ENCODE assay signal across 10 mouse cellular contexts in genomic region chr5:142650390-142650789, GRCm38 (mm10). TPM values are rescaled to one million over a fixed set of nuclear protein-coding genes. Genes with fewer than 3 reads are reported as not detected.
A peak's percentile ranks its signal among the peaks of the same experiment; 100 is the strongest.
DNase-seq lines count a peak whose midpoint lies in the region; ATAC-seq lines count a peak whose summit lies in the region.
"Had no signal": no experiment of that assay in that cellular context is flagged by ENCODE, and none has a peak within 500 bp of the region (broad histone marks: within the 10 kb centered on the region; RNA-seq: fewer than 3 reads in every experiment).

No protein-coding gene starts in this region.

- H3K27ac ChIP-seq in midbrain, embryonic 14.5 days (replicated peaks; ENCODE audit: low read depth, low read length), result peak overlapping the region; percentile 41
- no peak overlapping the region for H3K27ac ChIP-seq in kidney, embryonic 16.5 days (ENCODE audit: low read length)

- H3K4me2 ChIP-seq in midbrain, embryonic 14.5 days (ENCODE audit: low read length), result no peak overlapping the region
- no peak overlapping the region for H3K4me2 ChIP-seq in kidney, embryonic 16.5 days (replicated peaks; ENCODE audit: low read depth, low read length)

- peaks cover 8% of the 10 kb centered on the region; the same call in 1 of the 2 replicates for H3K36me3 ChIP-seq in midbrain, embryonic 14.5 days (ENCODE audit: control insufficient read depth, insufficient read depth, low read length)
- peaks cover 5% of the 10 kb centered on the region; the same call in 1 of the 2 replicates for H3K36me3 ChIP-seq in kidney, embryonic 16.5 days (ENCODE audit: insufficient read depth, low read length)

- peaks cover 18% of the 10 kb centered on the region for H3K4me1 ChIP-seq in midbrain, embryonic 14.5 days (ENCODE audit: control insufficient read depth, insufficient read depth, low read length)
- no peaks in the 10 kb centered on the region for H3K4me1 ChIP-seq in kidney, embryonic 16.5 days (ENCODE audit: insufficient read depth, low read length)

- ATAC-seq in erythroblast, adult 5-6 weeks (replicated peaks; ENCODE audit: low FRiP score, poor library complexity, severe bottlenecking), result 0 out of 2 replicates have a peak, but pooled peaks have one; percentile 8
- no peak for ATAC-seq in midbrain, embryonic 14.5 days (ENCODE audit: low FRiP score, low TSS enrichment)
- ATAC-seq in kidney, embryonic 16.5 days (ENCODE audit: low FRiP score, low TSS enrichment), result no peak

- peak; percentile 13 for DNase-seq in lung, postnatal 10 days
- no peak for DNase-seq in lung, adult 18-20 months
- DNase-seq in liver, result peak; percentile 56
- DNase-seq in midbrain, embryonic 14.5 days, result peak; percentile 45
- no peak for DNase-seq in cerebellum, adult 18-20 months
- DNase-seq in testis, postnatal 10 days (ENCODE audit: low spot score), result no peak
- DNase-seq: layer of hippocampus, postnatal 36 days had no signal

- no peaks in the 10 kb centered on the region for H3K27me3 ChIP-seq in midbrain, embryonic 14.5 days (ENCODE audit: control insufficient read depth, insufficient read depth, low read length)
- no peaks in the 10 kb centered on the region for H3K27me3 ChIP-seq in kidney, embryonic 16.5 days (ENCODE audit: insufficient read depth, low read length)

- WGBS in midbrain, embryonic 14.5 days, result 13% methylated on average over 3 of the region's 3 CpGs
- 72% methylated on average over 3 of the region's 3 CpGs for WGBS in kidney, embryonic 16.5 days

- no peak overlapping the region for H3K9ac ChIP-seq in midbrain, embryonic 14.5 days (replicated peaks; ENCODE audit: low read length)
- H3K9ac ChIP-seq in kidney, embryonic 16.5 days (replicated peaks; ENCODE audit: low read length), result no peak overlapping the region

- no peak overlapping the region for H3K4me3 ChIP-seq in midbrain, embryonic 14.5 days (replicated peaks; ENCODE audit: low read depth, low read length)
- no peak overlapping the region for H3K4me3 ChIP-seq in kidney, embryonic 16.5 days (ENCODE audit: low read length)

- H3K9me3 ChIP-seq in midbrain, embryonic 14.5 days (ENCODE audit: control insufficient read depth, low read length), result no peaks in the 10 kb centered on the region
- no peaks in the 10 kb centered on the region for H3K9me3 ChIP-seq in kidney, embryonic 16.5 days (ENCODE audit: low read length)

RNA-seq across cellular contexts. Expression of gene Wipi2, which starts 22.9 kb away (rescaled TPM):
- 50.6 and 60.9 TPM in 2 replicates for total RNA-seq in erythroblast, adult 5-6 weeks (2015; ENCODE audit: low replicate concordance)
- 115 and 134 TPM in 2 replicates for total RNA-seq in erythroblast, adult 5-6 weeks (2017; ENCODE audit: low replicate concordance)
- 41.2 and 48.3 TPM in 2 replicates for polyA plus RNA-seq in midbrain, embryonic 14.5 days (2014; fragmentation: Nextera tagmentation; extraction: Ambion mirVana)
- polyA plus RNA-seq in kidney, embryonic 16.5 days (2015; fragmentation: Nextera tagmentation; extraction: Ambion mirVana), result 51.6 TPM in 2 replicates

RNA-seq across cellular contexts. Expression of gene Mmd2, which starts 41.8 kb away (rescaled TPM):
- not detected in 2 replicates for total RNA-seq in erythroblast, adult 5-6 weeks (2015; ENCODE audit: low replicate concordance)
- not detected in 2 replicates for total RNA-seq in erythroblast, adult 5-6 weeks (2017; ENCODE audit: low replicate concordance)
- 33.5 and 35.3 TPM in 2 replicates for polyA plus RNA-seq in midbrain, embryonic 14.5 days (2014; fragmentation: Nextera tagmentation; extraction: Ambion mirVana)
- 0.63 and 0.64 TPM in 2 replicates for polyA plus RNA-seq in kidney, embryonic 16.5 days (2015; fragmentation: Nextera tagmentation; extraction: Ambion mirVana)
- total RNA-seq: common myeloid progenitor, adult 5-6 weeks had no signal

RNA-seq across cellular contexts. Expression of gene Slc29a4, which starts 41.9 kb away (rescaled TPM):
- total RNA-seq in erythroblast, adult 5-6 weeks (2015; ENCODE audit: low replicate concordance), result not detected in 2 replicates
- total RNA-seq in erythroblast, adult 5-6 weeks (2017; ENCODE audit: low replicate concordance), result not detected in 2 replicates
- 78.0 and 82.6 TPM in 2 replicates for polyA plus RNA-seq in midbrain, embryonic 14.5 days (2014; fragmentation: Nextera tagmentation; extraction: Ambion mirVana)
- 5.1 and 6.2 TPM in 2 replicates for polyA plus RNA-seq in kidney, embryonic 16.5 days (2015; fragmentation: Nextera tagmentation; extraction: Ambion mirVana)
- total RNA-seq: common myeloid progenitor, adult 5-6 weeks had no signal

Comparison
In these comparisons a context has a peak if more than half of its experiments do, and no peak if none do; other contexts are left out.
1. DNase-seq: peak in lung, postnatal 10 days (single experiment), liver (single experiment) and midbrain, embryonic 14.5 days (single experiment); none in lung, adult 18-20 months (0 of 2), cerebellum, adult 18-20 months (0 of 2) and testis, postnatal 10 days (single experiment).
2. RNA of gene Mmd2, which starts 41.8 kb away (polyA plus RNA-seq): 33.5 to 35.3 TPM in midbrain, embryonic 14.5 days; 0.63 to 0.64 TPM in kidney, embryonic 16.5 days; every median in the first group is over 10 times any median in the second.
3. RNA of gene Slc29a4, which starts 41.9 kb away (polyA plus RNA-seq): 78.0 to 82.6 TPM in midbrain, embryonic 14.5 days; 5.1 to 6.2 TPM in kidney, embryonic 16.5 days; every median in the first group is over 10 times any median in the second.